Mouse (Mus musculus) yolk sac, embryonic 10.5 days (tissue): Measurements from ENCODE around the gene Selenop.
"Not testable (repeated sequence)": the region's sequence is repeated elsewhere in the genome, so short reads cannot be mapped to it uniquely, and the experiment has no call there.

Experiments
- DNase-seq: peaks from one replicate; pipeline ENCODE4 v3.0.0-alpha.2; 2017; ENCODE audit warnings: low spot score

Selenop gene

GRCm38 (mm10) chr15:3268247-3268646 is at the start of gene Selenop:
Gene Selenop (plus strand): TSS chr15:3268547.
- DNase-seq: no peak

GRCm38 (mm10) chr15:3218668-3219067 is 49.7 kb upstream of the Selenop start:
- not testable (repeated sequence) for DNase-seq

- no peak for DNase-seq
Observed at GRCm38 (mm10) chr15:3222803-3223437, 45.4 kb upstream of the Selenop start.

DNA sequence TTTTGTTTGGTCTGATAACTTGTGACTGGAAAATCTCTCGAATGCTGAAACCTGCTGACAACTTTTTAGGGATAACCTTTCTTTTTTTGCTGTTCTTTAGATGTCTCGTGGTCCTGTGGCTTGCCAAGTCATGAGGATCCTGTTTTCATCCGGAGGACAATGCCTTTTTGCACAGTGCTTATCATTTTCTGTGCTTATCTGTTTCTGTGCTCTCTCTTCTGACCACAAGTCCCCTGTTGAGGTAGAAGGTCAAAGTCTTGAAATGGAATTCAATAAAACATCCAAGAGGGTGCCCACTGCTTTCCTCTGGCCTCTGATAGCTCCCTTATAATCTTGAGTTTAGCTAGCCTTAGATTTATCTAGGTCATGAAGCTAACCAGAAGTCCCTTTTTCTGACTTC is 41.8 kb upstream of the Selenop start:
- no peak for DNase-seq

DNA sequence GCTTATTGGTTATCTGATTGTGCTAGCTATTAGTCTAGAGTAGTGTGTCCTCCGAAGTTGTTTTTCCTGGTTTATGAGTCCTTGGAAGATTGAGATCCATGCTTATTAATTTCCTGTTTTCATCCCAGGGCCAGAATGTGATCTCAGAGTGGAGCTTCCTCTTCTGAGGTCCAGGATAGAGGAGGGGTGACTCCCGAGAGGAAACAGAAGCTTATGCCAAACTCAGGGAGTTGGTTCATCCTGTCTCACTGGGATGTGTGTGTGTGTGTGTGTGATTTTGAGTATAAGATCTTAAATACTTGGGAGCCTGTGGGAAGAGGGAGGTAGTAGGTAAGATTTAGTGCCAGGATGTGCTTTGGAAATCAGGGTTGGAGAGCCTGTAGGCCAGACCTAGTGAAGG is 40.2 kb upstream of the Selenop start:
- no peak for DNase-seq

DNA sequence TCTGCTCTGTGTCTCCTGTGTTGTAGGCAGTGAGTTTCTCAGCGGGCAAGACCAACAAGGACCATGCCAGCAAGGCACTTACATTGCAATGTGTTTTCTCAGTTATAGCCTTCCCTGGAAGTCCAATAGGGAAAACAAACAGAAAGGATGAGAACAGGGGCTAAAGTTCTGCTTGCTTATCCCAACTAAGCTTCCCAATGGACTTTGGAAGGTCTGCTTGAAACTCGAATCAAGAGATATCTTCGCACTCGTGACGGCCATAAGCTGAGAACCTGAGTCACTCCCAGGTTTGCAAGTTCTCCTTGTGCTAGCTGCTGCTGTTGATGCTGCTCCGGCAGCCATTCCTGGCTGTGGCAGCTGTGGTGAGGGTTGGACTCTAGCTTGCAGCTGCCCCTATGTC is 39.4 kb upstream of the Selenop start:
- DNase-seq: peak; percentile 83

DNA sequence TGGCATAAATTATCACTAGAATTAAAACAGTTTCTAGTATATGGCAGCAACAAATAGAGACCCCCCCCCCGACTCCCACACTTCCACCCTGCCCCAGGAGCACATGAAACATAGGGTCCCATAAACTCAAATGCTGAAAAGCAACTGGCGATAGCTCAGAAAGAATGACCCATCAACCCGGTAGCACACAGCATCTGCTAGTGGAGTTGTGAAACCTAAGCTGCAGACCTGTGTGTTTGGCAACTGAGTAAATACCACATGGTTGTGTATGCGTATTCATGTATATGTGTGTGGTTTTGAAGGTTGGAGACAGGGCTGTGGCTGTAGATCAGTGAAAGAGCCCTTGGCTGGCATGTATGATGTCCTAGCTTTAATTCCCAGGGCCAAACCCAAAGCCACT is 37.3 kb upstream of the Selenop start:
- peak; percentile 51 for DNase-seq

DNA sequence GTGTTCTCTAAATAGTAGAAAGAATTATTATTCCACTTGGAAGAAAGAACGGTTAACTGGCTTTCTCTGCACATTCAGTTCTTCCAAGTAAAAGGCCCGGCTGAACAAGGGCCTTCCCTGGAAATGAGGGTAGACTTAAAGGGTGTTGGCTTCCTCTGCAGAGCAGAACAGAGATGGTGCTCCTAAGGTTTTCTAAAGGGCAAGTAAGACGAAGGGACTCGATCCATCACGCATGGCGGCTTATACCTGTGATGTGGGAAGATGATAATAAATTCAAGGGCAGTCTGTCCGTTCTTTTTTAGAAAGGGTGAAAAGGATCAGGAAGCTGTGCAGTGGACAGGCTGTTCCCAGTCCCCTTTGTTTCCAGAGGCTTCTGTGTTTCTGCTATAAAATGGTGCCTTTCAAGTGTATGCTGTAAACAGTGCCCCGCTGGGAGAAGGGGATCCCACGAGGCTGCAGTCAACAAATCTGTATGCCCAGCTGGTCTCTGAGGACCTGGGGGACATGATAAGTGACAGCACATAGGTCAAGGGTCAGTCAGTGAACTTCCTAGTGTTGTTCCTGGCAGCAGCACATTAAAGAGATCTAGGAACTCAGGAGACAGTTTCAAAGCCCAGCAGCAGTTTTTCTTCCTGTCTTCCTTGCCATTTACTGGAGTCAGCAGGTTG is 36.0 kb upstream of the Selenop start:
- DNase-seq: peak; percentile 76

GRCm38 (mm10) chr15:3233837-3234551 is 34.4 kb upstream of the Selenop start:
- DNase-seq: no peak

GRCm38 (mm10) chr15:3236338-3236737 is 32.0 kb upstream of the Selenop start:
- peak; percentile 62 for DNase-seq

DNA sequence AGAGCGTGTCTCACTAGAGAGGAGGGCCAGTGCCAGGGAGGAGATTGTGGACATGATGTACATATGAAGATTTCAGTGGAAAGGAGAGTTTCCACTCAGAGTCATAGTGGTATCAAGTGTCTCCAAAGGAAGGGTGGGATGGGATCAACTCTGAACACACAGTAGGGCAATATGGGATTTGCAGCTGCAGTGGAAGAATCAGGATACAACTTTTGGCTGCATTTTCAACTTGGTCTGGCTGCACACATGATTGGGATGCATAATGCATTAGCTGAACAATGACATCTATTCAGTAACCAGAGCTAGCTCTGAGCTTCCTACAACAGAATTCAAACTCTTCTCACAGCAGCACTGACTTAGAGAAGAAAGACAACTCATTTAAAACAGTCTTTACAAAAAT is 30.4 kb upstream of the Selenop start:
- no peak for DNase-seq

DNA sequence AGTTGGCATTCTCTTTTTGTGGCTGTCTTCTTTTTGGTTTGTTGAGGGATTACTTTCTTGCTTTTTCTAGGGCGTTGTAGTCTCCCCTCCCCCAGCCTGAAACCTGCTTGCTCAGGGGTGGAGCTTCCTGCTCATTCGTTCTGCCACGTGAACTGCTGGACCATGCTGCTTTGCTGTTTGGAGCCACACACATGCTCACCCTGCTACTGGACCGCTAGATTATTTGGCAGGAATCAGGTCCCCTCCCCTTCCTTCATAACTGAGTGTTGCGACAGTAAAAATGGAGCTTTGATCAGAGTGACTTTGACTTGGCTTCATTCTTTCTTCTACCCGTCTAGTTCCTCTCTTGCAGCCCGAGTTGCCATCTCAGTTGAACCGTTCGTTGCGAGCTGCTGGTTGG is 23.3 kb upstream of the Selenop start:
- DNase-seq: not testable (repeated sequence)

DNA sequence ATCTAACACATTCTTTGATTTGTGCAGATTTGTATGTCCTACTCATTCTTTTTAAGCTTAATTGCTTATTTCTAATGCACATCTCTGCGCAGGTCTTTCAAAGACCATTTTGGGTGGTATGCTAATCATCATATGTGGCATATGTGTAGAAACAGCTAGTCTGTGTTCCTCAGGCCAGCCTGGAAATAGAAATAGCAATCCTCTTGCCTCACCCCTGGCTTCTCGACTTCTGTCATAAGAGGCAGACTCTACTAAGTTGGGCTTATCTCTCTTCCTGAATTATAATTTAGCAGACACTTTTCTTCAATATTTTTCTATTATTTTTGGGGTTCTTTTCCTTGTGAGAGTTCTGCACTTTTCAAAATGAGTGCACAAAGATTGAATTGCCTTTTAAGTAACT is 17.7 kb upstream of the Selenop start:
- no peak for DNase-seq

GRCm38 (mm10) chr15:3251031-3251717 is 17.2 kb upstream of the Selenop start:
- no peak for DNase-seq

GRCm38 (mm10) chr15:3251718-3252067 is 16.7 kb upstream of the Selenop start:
- DNase-seq: no peak

GRCm38 (mm10) chr15:3259025-3259424 is 9.3 kb upstream of the Selenop start:
- no peak for DNase-seq

- no peak for DNase-seq
Observed at GRCm38 (mm10) chr15:3260309-3260708, 8.0 kb upstream of the Selenop start.

GRCm38 (mm10) chr15:3262883-3263282 is 5.5 kb upstream of the Selenop start:
- no peak for DNase-seq

DNA sequence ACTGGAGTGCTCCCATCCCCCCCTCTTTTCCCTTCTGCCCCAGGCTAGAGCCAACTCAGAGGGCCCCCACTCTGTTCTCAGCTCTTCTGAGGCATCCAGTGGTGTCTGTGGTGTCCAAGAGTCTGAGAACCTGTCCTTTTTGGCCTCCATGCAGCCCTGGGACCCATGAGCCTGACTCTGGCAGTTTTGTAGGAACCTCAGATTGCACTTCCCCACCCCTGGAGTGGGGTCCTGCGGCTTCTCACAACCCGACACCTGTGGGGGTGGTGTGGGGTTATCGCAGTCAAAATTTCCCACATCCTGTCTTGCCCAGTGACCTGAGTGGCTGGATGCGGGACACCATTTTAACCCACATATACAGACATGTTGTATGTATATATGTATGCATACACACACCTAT is 4.1 kb upstream of the Selenop start:
- DNase-seq: no peak

GRCm38 (mm10) chr15:3264828-3265227 is 3.5 kb upstream of the Selenop start:
- DNase-seq: no peak

DNA sequence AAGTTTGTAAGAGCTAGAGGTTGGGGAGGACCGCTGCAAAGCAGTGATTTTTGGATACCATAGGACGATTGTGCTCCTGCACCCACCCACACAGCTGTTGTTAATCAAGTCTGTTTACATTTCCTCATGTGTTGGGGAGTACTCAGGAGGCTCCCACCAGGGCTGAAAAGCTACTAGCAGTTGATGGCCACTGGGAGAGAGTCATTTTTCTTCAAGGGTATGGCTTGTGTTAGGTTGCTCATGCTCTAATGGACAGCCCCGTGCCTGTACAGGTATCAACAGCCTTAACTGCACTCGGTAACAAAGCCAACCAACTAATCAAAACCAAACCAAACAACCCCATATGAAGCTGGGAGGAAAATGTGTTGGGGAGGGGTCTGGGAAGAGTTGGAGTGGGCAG is 1.1 kb downstream of the Selenop start:
- no peak for DNase-seq

GRCm38 (mm10) chr15:3269996-3270645 is 1.8 kb downstream of the Selenop start:
- DNase-seq: no peak
